Mouse (Mus musculus) liver, postnatal 0 days (tissue): ENCODE measurements around the gene Sema6b. TPM values are rescaled to one million over a fixed set of nuclear protein-coding genes. Genes with fewer than 3 reads are reported as not detected.

ENCODE experiments used
- ATAC-seq: fragments of 200-750 bp; cut with Nextera tagmentation; 2 replicates; pipeline ENCODE4 v1.8.0; 2017; ENCODE audit warnings: mild to moderate bottlenecking, moderate library complexity
- DNase-seq: peaks from one replicate; pipeline ENCODE4 v3.0.0-alpha.2; 2016
- H3K27ac ChIP-seq: fragments of 300-500 bp; sonication (generic); 2 replicates; pipeline ENCODE4 v1.5.1; 2014; ENCODE audit warnings: antibody characterized with exemption, moderate library complexity, mild to moderate bottlenecking, low read depth
- H3K27me3 ChIP-seq: fragments of 300-500 bp; sonication (generic); 2 replicates; pipeline ENCODE4 v1.6.1; 2014; ENCODE audit warnings: low read length, control low read depth, mixed read lengths; ENCODE audit not compliant: insufficient read depth
- H3K36me3 ChIP-seq: fragments of 300-500 bp; sonication (generic); replicated peaks from 2 replicates; pipeline ENCODE4 v1.6.1; 2014; ENCODE audit warnings: mild to moderate bottlenecking, control low read depth, low read length, moderate library complexity, mixed read lengths; ENCODE audit not compliant: insufficient read depth
- H3K4me1 ChIP-seq: fragments of 300-500 bp; sonication (generic); 2 replicates; pipeline ENCODE4 v1.6.1; 2014; ENCODE audit warnings: antibody characterized with exemption, mild to moderate bottlenecking, control low read depth; ENCODE audit not compliant: insufficient read depth
- H3K4me2 ChIP-seq: fragments of 300-500 bp; sonication (generic); 2 replicates; pipeline ENCODE4 v1.6.1; 2014; ENCODE audit warnings: low read depth, mild to moderate bottlenecking, low read length, moderate library complexity, mixed read lengths
- H3K4me3 ChIP-seq: fragments of 300-500 bp; sonication (generic); 2 replicates; pipeline ENCODE4 v1.5.1; 2014; ENCODE audit warnings: low read depth, low read length
- H3K9ac ChIP-seq: fragments of 300-500 bp; sonication (generic); replicated peaks from 2 replicates; pipeline ENCODE4 v1.6.1; 2014; ENCODE audit warnings: mild to moderate bottlenecking, moderate library complexity
- H3K9me3 ChIP-seq: fragments of 300-500 bp; sonication (generic); 2 replicates; pipeline ENCODE4 v1.6.1; 2016; ENCODE audit warnings: mild to moderate bottlenecking, control low read depth, low read length, mixed read lengths
- CTCF ChIP-seq: sonication (generic); IDR thresholded peaks from 2 replicates; pipeline ENCODE4 v1.5.1; 2016; ENCODE audit warnings: antibody characterized with exemption, low read depth
- EP300 ChIP-seq: IDR thresholded peaks from 2 replicates; pipeline ENCODE4 v1.6.1; 2016; ENCODE audit warnings: antibody characterized with exemption, low read depth, mild to moderate bottlenecking
- WGBS: fragments of 180-500 bp; shearing (Covaris S2); extraction: QIAGEN DNeasy Blood & Tissue Kit; methylation state at CpG from one replicate; pipeline ENCODE4 v1.1.7; 2014; ENCODE audit not compliant: insufficient replicate concordance; 5-methylcytosine and 5-hydroxymethylcytosine counted together
- polyA plus RNA-seq: library from polyadenylated mRNA; unstranded; fragments of >200 nt; fragmentation: Nextera tagmentation; extraction: Ambion mirVana; gene quantifications from 2 replicates; pipeline ENCODE4 v1.2.1, GENCODE M21; 2015

Sema6b gene
- polyA plus RNA-seq, 1 experiment from 2014 or later: 0.56 TPM

DNA sequence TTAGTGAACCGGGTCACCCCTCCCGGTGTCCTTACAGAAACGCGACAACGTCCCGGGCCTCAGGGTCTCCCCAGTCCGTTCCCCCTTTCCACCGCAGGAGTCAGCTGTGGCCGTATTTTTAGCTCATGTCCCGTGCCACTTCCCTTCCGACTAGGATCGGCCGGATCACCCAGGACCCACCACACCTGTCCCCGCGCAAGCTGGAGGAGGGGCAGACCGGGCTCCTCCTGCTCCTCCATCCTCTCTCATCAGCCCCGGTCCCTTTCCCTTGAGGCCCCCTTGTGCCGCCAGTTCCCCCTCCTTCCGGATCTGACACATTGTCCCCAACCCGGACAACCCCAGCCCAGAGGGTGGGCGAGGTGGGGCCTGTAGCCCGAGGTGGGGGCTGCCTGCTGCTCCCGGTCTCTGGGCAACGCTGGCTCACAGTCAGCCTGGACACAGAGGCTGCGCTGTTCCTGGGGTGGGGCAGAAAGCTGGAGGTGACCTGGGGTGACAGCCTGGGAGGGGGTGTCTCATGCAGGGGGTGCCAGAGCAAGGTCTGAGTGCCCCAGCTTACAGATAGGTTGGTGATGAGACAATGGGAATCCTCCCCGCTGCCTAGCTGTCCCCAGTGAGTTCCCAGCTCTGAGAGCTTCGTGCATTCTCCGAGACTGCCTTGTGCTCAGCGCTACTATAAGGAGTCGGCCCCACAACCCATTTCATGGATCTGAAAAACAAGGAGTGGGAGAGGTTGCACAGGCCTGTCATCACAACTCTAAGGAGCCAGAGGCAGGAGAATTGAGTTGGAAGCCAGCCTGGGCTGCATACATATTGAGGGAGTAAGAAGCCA is 8.9 kb upstream of the Sema6b start:
- Histone ChIP-seq H3K4me2 (0 out of 2 replicates have a peak overlapping the region, but pooled peaks have one; percentile 29), H3K4me1 (peaks cover 4% of the 10 kb centered on the region), H3K9ac (no peak overlapping the region), H3K27me3 (peaks cover 36% of the 10 kb centered on the region), H3K4me3 (no peak overlapping the region), H3K9me3 (no peaks in the 10 kb centered on the region), H3K27ac (no peak overlapping the region), H3K36me3 (no peaks in the 10 kb centered on the region)
- ATAC-seq: no peak
- no peak for DNase-seq
- TF ChIP-seq EP300: no peak
- no peak for TF ChIP-seq CTCF
- WGBS: 7% methylated on average over 30 of the region's 30 CpGs

GRCm38 (mm10) chr17:56148280-56148679 is 8.1 kb upstream of the Sema6b start:
- ATAC-seq: no peak
- H3K4me1 ChIP-seq: peaks cover 4% of the 10 kb centered on the region; the same call in 1 of the 2 replicates
- H3K4me2 ChIP-seq: no peak overlapping the region
- H3K4me3 ChIP-seq: no peak overlapping the region
- DNase-seq: no peak
- H3K27me3 ChIP-seq: peaks cover 42% of the 10 kb centered on the region
- no peaks in the 10 kb centered on the region for H3K9me3 ChIP-seq
- no peaks in the 10 kb centered on the region for H3K36me3 ChIP-seq
- WGBS: 26% methylated on average over 9 of the region's 9 CpGs
- TF ChIP-seq CTCF (no peak), EP300 (no peak)
- H3K9ac ChIP-seq: no peak overlapping the region
- H3K27ac ChIP-seq: no peak overlapping the region

DNA sequence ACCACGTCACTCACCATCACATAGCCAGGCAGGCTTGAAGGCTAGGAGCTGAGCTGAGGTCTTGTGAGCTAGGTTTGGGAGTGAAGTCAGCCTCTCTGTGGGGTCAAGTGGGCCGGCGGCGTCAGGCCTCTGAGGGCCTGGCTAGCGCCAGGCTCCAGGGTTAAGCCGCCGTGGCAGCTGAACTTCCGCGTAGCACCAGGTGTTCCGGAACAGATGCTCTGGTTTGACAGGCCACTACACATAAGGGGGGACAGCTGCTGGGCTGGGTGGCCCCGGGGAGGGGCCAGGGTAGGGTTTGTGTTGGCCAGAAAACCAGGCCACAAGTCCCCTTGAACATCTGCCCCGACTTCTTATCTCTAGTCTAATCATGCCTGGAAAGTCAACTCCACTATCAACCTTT is 7.3 kb upstream of the Sema6b start:
- no peaks in the 10 kb centered on the region for H3K36me3 ChIP-seq
- no peak overlapping the region for H3K4me3 ChIP-seq
- ATAC-seq (no peak; the same call in 1 of the 2 replicates), DNase-seq (no peak)
- H3K27me3 ChIP-seq: peaks cover 49% of the 10 kb centered on the region
- no peak overlapping the region for H3K27ac ChIP-seq
- no peak overlapping the region for H3K4me2 ChIP-seq
- H3K4me1 ChIP-seq: peaks cover 4% of the 10 kb centered on the region; the same call in 1 of the 2 replicates
- no peaks in the 10 kb centered on the region for H3K9me3 ChIP-seq
- no peak for TF ChIP-seq EP300
- no peak for TF ChIP-seq CTCF
- WGBS: 52% methylated on average over 12 of the region's 12 CpGs
- no peak overlapping the region for H3K9ac ChIP-seq

DNA sequence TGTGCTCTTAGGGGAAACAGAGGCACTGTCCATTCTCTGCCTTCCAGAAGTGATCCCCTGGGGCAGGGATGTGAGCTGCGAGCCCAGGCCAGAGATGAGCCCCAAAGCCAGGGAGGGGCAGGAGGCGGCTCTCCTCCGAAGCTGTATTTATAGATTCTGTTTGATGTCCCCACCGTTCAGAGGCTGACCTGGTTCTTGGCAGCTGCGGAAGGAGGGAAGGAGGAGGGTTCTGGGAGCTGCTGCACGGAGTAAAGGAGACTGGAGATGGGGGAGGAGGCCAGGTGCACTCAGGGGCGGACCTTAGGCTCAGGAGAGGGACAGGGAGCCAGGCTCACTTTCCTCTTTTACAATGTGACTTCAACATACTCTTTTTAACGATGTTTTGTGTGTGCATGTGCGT is 6.0 kb upstream of the Sema6b start:
- peaks cover 15% of the 10 kb centered on the region for H3K4me1 ChIP-seq
- H3K9ac ChIP-seq: no peak overlapping the region
- H3K27ac ChIP-seq: no peak overlapping the region
- WGBS: 41% methylated on average over 9 of the region's 9 CpGs
- no peak overlapping the region for H3K4me2 ChIP-seq
- TF ChIP-seq EP300 (no peak), CTCF (no peak)
- DNase-seq (no peak), ATAC-seq (no peak)
- no peaks in the 10 kb centered on the region for H3K9me3 ChIP-seq
- no peak overlapping the region for H3K4me3 ChIP-seq
- H3K36me3 ChIP-seq: no peaks in the 10 kb centered on the region
- peaks cover 62% of the 10 kb centered on the region for H3K27me3 ChIP-seq

DNA sequence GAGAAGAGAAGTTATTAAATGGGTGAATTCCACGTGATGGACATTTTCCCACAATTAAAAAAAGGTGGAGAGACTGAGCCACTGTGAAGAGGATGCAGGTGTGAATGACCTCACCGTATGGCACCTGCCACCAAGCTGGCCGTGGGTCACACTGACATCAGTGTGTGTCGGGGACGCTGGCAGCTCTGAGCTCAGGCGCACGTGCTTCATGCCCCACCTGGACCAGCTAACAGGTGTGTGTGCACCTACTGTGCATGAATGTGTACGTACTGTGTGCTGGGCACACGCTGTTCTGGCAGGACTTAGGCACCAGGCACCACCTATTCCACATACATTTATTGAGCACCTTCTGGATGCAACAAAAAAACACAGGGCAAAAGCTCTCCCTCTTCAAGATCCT is 4.4 kb upstream of the Sema6b start:
- DNase-seq: no peak

GRCm38 (mm10) chr17:56141702-56142605 is 1.8 kb upstream of the Sema6b start:
- H3K4me3 ChIP-seq: 0 out of 2 replicates have a peak overlapping the region, but pooled peaks have one; percentile 10
- H3K36me3 ChIP-seq: no peaks in the 10 kb centered on the region
- H3K4me2 ChIP-seq: peak overlapping the region; percentile 58
- H3K27me3 ChIP-seq: peaks cover 63% of the 10 kb centered on the region
- H3K4me1 ChIP-seq: peaks cover 21% of the 10 kb centered on the region
- H3K9ac ChIP-seq: no peak overlapping the region
- DNase-seq: no peak
- no peak for ATAC-seq
- WGBS: 3% methylated on average over 41 of the region's 47 CpGs
- no peak for TF ChIP-seq EP300
- no peak for TF ChIP-seq CTCF
- H3K9me3 ChIP-seq: no peaks in the 10 kb centered on the region
- no peak overlapping the region for H3K27ac ChIP-seq

More for the DNA sequence above, 4.4 kb upstream of the Sema6b start:
- no peak for TF ChIP-seq CTCF
- no peak for TF ChIP-seq EP300
- H3K27ac ChIP-seq: no peak overlapping the region
- 65% methylated on average over 9 of the region's 9 CpGs for WGBS
- no peak overlapping the region for H3K4me2 ChIP-seq
- H3K27me3 ChIP-seq: peaks cover 70% of the 10 kb centered on the region
- H3K9ac ChIP-seq: no peak overlapping the region
- no peaks in the 10 kb centered on the region for H3K36me3 ChIP-seq
- no peak overlapping the region for H3K4me3 ChIP-seq
- H3K4me1 ChIP-seq: peaks cover 23% of the 10 kb centered on the region
- no peaks in the 10 kb centered on the region for H3K9me3 ChIP-seq
- ATAC-seq: no peak
